Mouse (Mus musculus): ENCODE data around the gene Arcn1.

DNA sequence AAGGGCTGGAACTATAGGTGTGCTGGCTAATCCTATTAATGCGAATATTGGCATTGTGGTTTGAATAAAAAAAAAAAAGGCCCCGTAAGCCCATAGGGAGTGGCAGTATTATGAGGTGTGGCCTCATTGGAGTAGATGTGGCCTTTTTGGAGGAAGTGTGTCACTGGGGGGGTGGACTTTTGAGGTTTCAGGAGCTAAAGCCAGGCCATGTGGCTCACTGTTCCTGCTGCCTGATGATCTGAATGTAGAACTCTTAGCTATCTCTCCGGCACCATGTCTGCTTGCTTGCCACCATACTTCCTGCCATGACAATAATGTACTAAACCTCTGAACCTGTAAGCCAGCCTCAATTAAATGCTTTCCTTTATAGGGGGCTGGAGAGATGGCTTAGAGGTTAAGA, 20.3 kb downstream of the Arcn1 start:
- TF ChIP-seq POLR2A (IDR thresholded peaks at IDR 0.05; ENCODE audit: borderline replicate concordance, control insufficient read depth, low read depth, low read length) (no peak), CTCF (IDR thresholded peaks at IDR 0.05; ENCODE audit: control insufficient read depth, insufficient read depth, low read length) (no peak)
